Mouse (Mus musculus): ENCODE data around the gene Gm20388. TPM values are rescaled to one million over a fixed set of nuclear protein-coding genes. Genes with fewer than 3 reads are reported as not detected.

Gm20388 gene
- polyA plus RNA-seq, 1 experiment from 2014 or later = not detected

DNA sequence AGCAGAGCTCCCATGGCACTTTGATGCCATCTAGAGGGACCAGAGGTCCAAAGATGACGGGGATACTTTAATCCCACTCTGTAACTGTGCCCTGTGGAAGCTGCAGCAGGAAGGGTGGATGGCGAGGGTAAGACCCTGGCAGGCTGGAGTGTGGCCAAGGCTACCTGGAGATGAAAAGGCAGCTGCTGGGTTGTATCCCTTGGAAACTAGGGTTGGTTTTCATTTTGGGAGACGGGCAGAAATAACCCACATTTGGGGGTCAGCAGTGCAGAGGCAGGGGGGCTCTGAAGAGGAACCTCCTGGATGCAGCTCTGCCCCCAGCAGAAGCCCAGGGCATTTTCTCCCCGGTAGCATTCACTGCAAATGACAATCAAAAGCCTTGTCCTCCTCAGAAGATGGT, 3594.6 kb downstream of the Gm20388 start:
- no peak overlapping the region for H3K4me2 ChIP-seq
- no peaks in the 10 kb centered on the region for H3K27me3 ChIP-seq (ENCODE audit: control insufficient read depth, insufficient read depth, low read length)
- H3K9ac ChIP-seq (ENCODE audit: low read length) = no peak overlapping the region
- no peak overlapping the region for H3K4me3 ChIP-seq (ENCODE audit: low read depth, low read length)
- H3K36me3 ChIP-seq (ENCODE audit: control insufficient read depth, insufficient read depth, low read length) = peaks cover 41% of the 10 kb centered on the region
- WGBS = 89% methylated on average over 4 of the region's 4 CpGs
- DNase-seq (ENCODE audit: low spot score, missing footprints) (peak; percentile 64), ATAC-seq (ENCODE audit: low FRiP score) (no peak)
- H3K4me1 ChIP-seq (ENCODE audit: control insufficient read depth, insufficient read depth, low read length) = no peaks in the 10 kb centered on the region
- H3K9me3 ChIP-seq (ENCODE audit: control insufficient read depth, low read length) = 0 out of 2 replicates have a peak, but pooled peaks cover 2% of the 10 kb centered on the region
- H3K27ac ChIP-seq (ENCODE audit: low read depth, low read length) = no peak overlapping the region

GRCm38 (mm10) chr8:123505695-123506094, 3595.1 kb downstream of the Gm20388 start:
- Histone ChIP-seq H3K27me3 (ENCODE audit: control insufficient read depth, insufficient read depth, low read length) (no peaks in the 10 kb centered on the region), H3K9ac (ENCODE audit: low read length) (no peak overlapping the region), H3K4me1 (ENCODE audit: control insufficient read depth, insufficient read depth, low read length) (no peaks in the 10 kb centered on the region), H3K36me3 (ENCODE audit: control insufficient read depth, insufficient read depth, low read length) (peaks cover 40% of the 10 kb centered on the region), H3K9me3 (ENCODE audit: control insufficient read depth, low read length) (0 out of 2 replicates have a peak, but pooled peaks cover 2% of the 10 kb centered on the region), H3K4me3 (ENCODE audit: low read depth, low read length) (no peak overlapping the region), H3K27ac (ENCODE audit: low read depth, low read length) (no peak overlapping the region), H3K4me2 (no peak overlapping the region)
- no peak for ATAC-seq (ENCODE audit: low FRiP score)
- DNase-seq (ENCODE audit: low spot score, missing footprints) = no peak
- 90% methylated on average over 9 of the region's 9 CpGs for WGBS

- H3K4me2 ChIP-seq = no peak overlapping the region
- ATAC-seq (ENCODE audit: low FRiP score) = no peak
- no peak overlapping the region for H3K9ac ChIP-seq (ENCODE audit: low read length)
- 91% methylated on average over 5 of the region's 5 CpGs for WGBS
- H3K27me3 ChIP-seq (ENCODE audit: control insufficient read depth, insufficient read depth, low read length) = no peaks in the 10 kb centered on the region
- no peak overlapping the region for H3K4me3 ChIP-seq (ENCODE audit: low read depth, low read length)
- no peak for DNase-seq (ENCODE audit: low spot score, missing footprints)
- peaks cover 27% of the 10 kb centered on the region for H3K36me3 ChIP-seq (ENCODE audit: control insufficient read depth, insufficient read depth, low read length)
- no peak overlapping the region for H3K27ac ChIP-seq (ENCODE audit: low read depth, low read length)
- no peaks in the 10 kb centered on the region for H3K4me1 ChIP-seq (ENCODE audit: control insufficient read depth, insufficient read depth, low read length)
- 0 out of 2 replicates have a peak, but pooled peaks cover 2% of the 10 kb centered on the region for H3K9me3 ChIP-seq (ENCODE audit: control insufficient read depth, low read length)
Measured at GRCm38 (mm10) chr8:123507153-123507552, 3596.5 kb downstream of the Gm20388 start.

DNA sequence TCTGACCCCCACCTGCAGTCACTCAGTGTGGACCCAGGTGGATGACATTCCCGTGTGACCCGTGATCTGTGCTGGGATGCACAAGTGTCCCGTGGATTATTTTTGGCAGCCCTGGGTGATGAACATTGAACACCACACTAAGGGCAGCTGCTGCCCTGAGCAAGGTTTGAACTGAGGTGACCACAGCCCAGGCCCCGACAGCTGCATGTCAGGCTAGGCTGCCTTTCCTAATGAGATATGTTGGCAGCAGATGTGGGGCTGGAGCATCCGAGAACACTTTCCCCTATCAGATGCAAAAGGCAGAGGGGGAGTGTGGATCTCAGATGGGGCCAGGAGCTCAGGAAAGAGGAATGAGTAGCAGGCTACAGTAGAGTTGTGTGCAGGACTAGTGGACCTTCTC, 3600.2 kb downstream of the Gm20388 start:
- Histone ChIP-seq H3K4me3 (ENCODE audit: low read depth, low read length) (no peak overlapping the region), H3K27me3 (ENCODE audit: control insufficient read depth, insufficient read depth, low read length) (no peaks in the 10 kb centered on the region; the same call in 1 of the 2 replicates), H3K9ac (ENCODE audit: low read length) (no peak overlapping the region), H3K4me1 (ENCODE audit: control insufficient read depth, insufficient read depth, low read length) (0 out of 2 replicates have a peak, but pooled peaks cover 4% of the 10 kb centered on the region), H3K36me3 (ENCODE audit: control insufficient read depth, insufficient read depth, low read length) (peaks cover 13% of the 10 kb centered on the region), H3K4me2 (no peak overlapping the region), H3K27ac (ENCODE audit: low read depth, low read length) (no peak overlapping the region), H3K9me3 (ENCODE audit: control insufficient read depth, low read length) (no peaks in the 10 kb centered on the region)
- ATAC-seq (ENCODE audit: low FRiP score) (no peak), DNase-seq (ENCODE audit: low spot score, missing footprints) (no peak)
- 82% methylated on average over 5 of the region's 5 CpGs for WGBS

DNA sequence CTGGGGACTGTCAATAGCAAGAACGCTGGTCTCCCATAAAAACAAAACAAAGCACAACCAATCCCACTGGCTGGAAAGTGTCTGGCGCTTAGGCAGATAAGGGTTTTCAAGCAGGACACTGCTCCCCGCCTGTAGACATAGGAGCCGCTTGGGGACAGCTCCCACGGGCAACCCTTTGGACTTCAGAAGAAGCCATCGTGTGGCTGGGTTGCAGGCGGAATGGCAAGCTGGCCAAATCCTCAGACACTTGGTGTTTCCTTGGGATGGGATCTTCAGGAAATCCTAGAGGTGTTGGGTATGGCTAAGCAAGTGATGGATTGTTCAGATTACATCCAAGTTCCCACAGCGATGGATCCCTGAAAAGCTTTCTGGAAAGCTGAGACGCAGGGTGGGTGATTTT, 3603.5 kb downstream of the Gm20388 start:
- ATAC-seq (ENCODE audit: low FRiP score) = no peak
- 4% methylated on average over 9 of the region's 9 CpGs for WGBS
- Histone ChIP-seq H3K27me3 (ENCODE audit: control insufficient read depth, insufficient read depth, low read length) (no peaks in the 10 kb centered on the region; the same call in 1 of the 2 replicates), H3K9me3 (ENCODE audit: control insufficient read depth, low read length) (no peaks in the 10 kb centered on the region), H3K4me2 (peak overlapping the region; percentile 83), H3K4me1 (ENCODE audit: control insufficient read depth, insufficient read depth, low read length) (peaks cover 5% of the 10 kb centered on the region), H3K36me3 (ENCODE audit: control insufficient read depth, insufficient read depth, low read length) (no peaks in the 10 kb centered on the region), H3K27ac (ENCODE audit: low read depth, low read length) (peak overlapping the region; percentile 87), H3K4me3 (ENCODE audit: low read depth, low read length) (peak overlapping the region; percentile 75), H3K9ac (ENCODE audit: low read length) (peak overlapping the region; percentile 82)
- peak; percentile 93 for DNase-seq (ENCODE audit: low spot score, missing footprints)

- peak; percentile 98 for DNase-seq (ENCODE audit: low spot score, missing footprints)
- WGBS = under 1% methylated on average over 53 of the region's 63 CpGs
- peak within 1 kb of the TSS; percentile 75 for H3K4me3 ChIP-seq (ENCODE audit: low read depth, low read length)
- ATAC-seq (ENCODE audit: low FRiP score) = peak; percentile 78
- no peaks in the 10 kb centered on the region; the same call in 1 of the 2 replicates for H3K27me3 ChIP-seq (ENCODE audit: control insufficient read depth, insufficient read depth, low read length)
- H3K36me3 ChIP-seq (ENCODE audit: control insufficient read depth, insufficient read depth, low read length) = no peaks in the 10 kb centered on the region
- H3K4me2 ChIP-seq = peak within 1 kb of the TSS; percentile 83
- peak within 1 kb of the TSS; percentile 87 for H3K27ac ChIP-seq (ENCODE audit: low read depth, low read length)
- H3K9ac ChIP-seq (ENCODE audit: low read length) = peak within 1 kb of the TSS; percentile 82
- H3K4me1 ChIP-seq (ENCODE audit: control insufficient read depth, insufficient read depth, low read length) = peaks cover 11% of the 10 kb centered on the region
- no peaks in the 10 kb centered on the region for H3K9me3 ChIP-seq (ENCODE audit: control insufficient read depth, low read length)
Measured at GRCm38 (mm10) chr8:123514781-123515539, 3604.3 kb downstream of the Gm20388 start, which contains the start of gene Dbndd1. Gene Dbndd1, minus strand, starts transcription at chr8:123515463.

GRCm38 (mm10) chr8:123515540-123515897, 3604.9 kb downstream of the Gm20388 start:
- H3K36me3 ChIP-seq (ENCODE audit: control insufficient read depth, insufficient read depth, low read length) = 0 out of 2 replicates have a peak, but pooled peaks cover 2% of the 10 kb centered on the region
- peak overlapping the region; percentile 47; the same call in 1 of the 2 replicates for H3K9ac ChIP-seq (ENCODE audit: low read length)
- peak; percentile 92 for DNase-seq (ENCODE audit: low spot score, missing footprints)
- H3K27me3 ChIP-seq (ENCODE audit: control insufficient read depth, insufficient read depth, low read length) = no peaks in the 10 kb centered on the region; the same call in 1 of the 2 replicates
- peaks cover 11% of the 10 kb centered on the region for H3K4me1 ChIP-seq (ENCODE audit: control insufficient read depth, insufficient read depth, low read length)
- no peaks in the 10 kb centered on the region for H3K9me3 ChIP-seq (ENCODE audit: control insufficient read depth, low read length)
- no peak overlapping the region; the same call in 1 of the 2 replicates for H3K27ac ChIP-seq (ENCODE audit: low read depth, low read length)
- WGBS = under 1% methylated on average over 11 of the region's 11 CpGs
- H3K4me3 ChIP-seq (ENCODE audit: low read depth, low read length) = peak overlapping the region; percentile 75
- no peak for ATAC-seq (ENCODE audit: low FRiP score)
- H3K4me2 ChIP-seq = peak overlapping the region; percentile 83

- no peak overlapping the region for H3K9ac ChIP-seq (ENCODE audit: low read length)
- no peak overlapping the region for H3K4me3 ChIP-seq (ENCODE audit: low read depth, low read length)
- no peaks in the 10 kb centered on the region for H3K9me3 ChIP-seq (ENCODE audit: control insufficient read depth, low read length)
- 28% methylated on average over 2 of the region's 2 CpGs for WGBS
- H3K27me3 ChIP-seq (ENCODE audit: control insufficient read depth, insufficient read depth, low read length) = no peaks in the 10 kb centered on the region; the same call in 1 of the 2 replicates
- H3K4me2 ChIP-seq = no peak overlapping the region
- no peak overlapping the region for H3K27ac ChIP-seq (ENCODE audit: low read depth, low read length)
- DNase-seq (ENCODE audit: low spot score, missing footprints) (no peak), ATAC-seq (ENCODE audit: low FRiP score) (no peak)
- peaks cover 5% of the 10 kb centered on the region; the same call in 1 of the 2 replicates for H3K36me3 ChIP-seq (ENCODE audit: control insufficient read depth, insufficient read depth, low read length)
- H3K4me1 ChIP-seq (ENCODE audit: control insufficient read depth, insufficient read depth, low read length) = peaks cover 11% of the 10 kb centered on the region
Measured at GRCm38 (mm10) chr8:123516596-123516995, 3606.0 kb downstream of the Gm20388 start.

GRCm38 (mm10) chr8:123518172-123518571, 3607.5 kb downstream of the Gm20388 start:
- H3K4me3 ChIP-seq (ENCODE audit: low read depth, low read length) = peak overlapping the region; percentile 76
- DNase-seq (ENCODE audit: low spot score, missing footprints) (no peak), ATAC-seq (ENCODE audit: low FRiP score) (no peak)
- H3K9me3 ChIP-seq (ENCODE audit: control insufficient read depth, low read length) = no peaks in the 10 kb centered on the region
- H3K27ac ChIP-seq (ENCODE audit: low read depth, low read length) = no peak overlapping the region
- H3K27me3 ChIP-seq (ENCODE audit: control insufficient read depth, insufficient read depth, low read length) = no peaks in the 10 kb centered on the region; the same call in 1 of the 2 replicates
- peaks cover 11% of the 10 kb centered on the region for H3K4me1 ChIP-seq (ENCODE audit: control insufficient read depth, insufficient read depth, low read length)
- H3K9ac ChIP-seq (ENCODE audit: low read length) = 0 out of 2 replicates have a peak overlapping the region, but pooled peaks have one; percentile 25
- peak overlapping the region; percentile 86 for H3K4me2 ChIP-seq
- H3K36me3 ChIP-seq (ENCODE audit: control insufficient read depth, insufficient read depth, low read length) = peaks cover 10% of the 10 kb centered on the region
- WGBS = 47% methylated on average over 10 of the region's 10 CpGs

All from midbrain, embryonic 11.5 days (tissue).